Mouse (Mus musculus) small intestine, adult 2 months (tissue): ENCODE measurements around the gene Tesk2.

Experiments
- CTCF ChIP-seq: fragments of 200-500 bp; IDR thresholded peaks from 2 replicates; pipeline ENCODE4 v1.5.1; 2012; ENCODE audit warnings: low read depth, mild to moderate bottlenecking, control low read depth, inconsistent platforms, low read length, moderate library complexity, mixed read lengths; ENCODE audit not compliant: insufficient replicate concordance, insufficient read length; ENCODE audit errors: extremely low read depth
- POLR2A ChIP-seq: fragments of 200-500 bp; IDR thresholded peaks from 2 replicates; pipeline ENCODE4 v1.6.1; 2012; ENCODE audit warnings: low read depth, mild to moderate bottlenecking, control low read depth, inconsistent platforms, low read length, moderate library complexity

GRCm38 (mm10) chr4:116817486-116817885 lies 96.7 kb downstream of the Tesk2 start:
- no peak for TF ChIP-seq CTCF
- TF ChIP-seq POLR2A = no peak
